Mouse (Mus musculus) gonadal fat pad, adult 2 months (tissue): ENCODE data around the gene Dlgap1. TPM values are rescaled to one million over a fixed set of nuclear protein-coding genes. Genes with fewer than 3 reads are reported as not detected.

ENCODE experiments used
- DNase-seq: peaks from one replicate; pipeline ENCODE4 v3.0.0-alpha.2; 2012; ENCODE audit warnings: low read depth
- polyA plus RNA-seq: library from polyadenylated mRNA; depleted of rRNA; stranded (reverse); fragments of >200 nt; gene quantifications from 2 replicates; pipeline ENCODE4 v1.2.3, GENCODE M21; 2012

Dlgap1 gene
- polyA plus RNA-seq, 1 experiment = 5.4 TPM

DNA sequence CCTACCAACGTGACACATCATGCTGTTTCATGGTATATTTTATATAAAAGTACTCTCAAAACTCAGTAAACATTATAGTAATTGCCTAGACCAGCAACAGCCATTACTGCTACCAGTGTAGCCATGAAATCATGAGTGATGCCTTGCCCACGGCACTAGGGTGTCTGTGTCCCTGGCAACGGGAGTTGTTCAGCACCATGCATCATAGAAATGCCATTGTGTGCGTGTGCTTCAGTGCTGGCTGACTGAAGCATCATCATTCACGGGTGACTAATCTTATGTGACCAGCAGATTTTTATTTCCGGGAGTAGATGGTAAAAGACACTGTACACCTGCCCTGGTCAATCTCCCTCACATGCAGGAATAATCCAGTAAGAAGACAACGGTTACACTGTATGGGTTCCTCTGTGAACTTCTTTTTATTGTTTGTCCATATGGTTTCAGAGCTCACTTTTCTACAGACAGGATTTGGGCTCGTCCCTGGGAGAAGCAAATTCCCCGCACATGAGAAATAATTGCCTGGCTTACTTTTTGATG lies 203.7 kb downstream of the Dlgap1 start:
- DNase-seq = no peak

DNA sequence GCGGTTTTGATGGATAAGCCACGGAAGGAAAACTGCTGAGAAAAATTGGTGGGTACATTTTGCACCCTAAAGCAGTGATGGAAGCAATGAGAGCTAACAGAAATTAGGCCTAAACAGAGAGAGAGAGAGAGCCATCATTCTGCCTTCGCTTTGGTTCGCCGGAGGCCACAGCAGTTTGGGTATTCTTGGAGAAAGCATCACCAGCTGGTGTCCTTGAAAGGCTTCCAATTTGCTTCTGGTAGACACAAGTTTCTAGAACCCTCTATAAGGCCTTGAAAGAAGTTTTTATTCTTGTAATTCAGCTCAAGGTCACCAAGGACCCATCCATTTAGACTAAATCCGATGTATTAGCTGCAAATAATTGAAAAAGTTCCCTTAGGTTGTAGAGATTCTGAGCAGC lies 205.0 kb downstream of the Dlgap1 start:
- DNase-seq = no peak

DNA sequence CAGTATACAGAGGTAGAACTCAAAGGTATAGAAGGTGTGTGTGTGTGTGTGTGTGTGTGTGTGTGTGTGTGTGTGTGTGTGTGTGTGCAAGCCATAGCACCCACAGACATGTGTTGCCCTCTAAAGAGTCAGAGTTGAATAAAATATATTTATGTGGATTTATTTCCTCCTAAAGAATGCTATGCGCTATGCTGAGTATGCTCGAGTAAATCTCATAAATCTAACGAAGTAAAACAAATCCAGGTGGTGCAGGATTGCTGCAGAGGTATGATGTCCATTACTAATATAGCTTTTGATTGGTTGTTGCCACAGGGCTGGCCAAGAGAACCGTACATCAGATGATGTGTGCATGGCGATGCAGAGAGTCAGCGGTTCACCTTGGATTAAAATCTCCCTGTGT lies 222.4 kb downstream of the Dlgap1 start:
- DNase-seq = no peak

DNA sequence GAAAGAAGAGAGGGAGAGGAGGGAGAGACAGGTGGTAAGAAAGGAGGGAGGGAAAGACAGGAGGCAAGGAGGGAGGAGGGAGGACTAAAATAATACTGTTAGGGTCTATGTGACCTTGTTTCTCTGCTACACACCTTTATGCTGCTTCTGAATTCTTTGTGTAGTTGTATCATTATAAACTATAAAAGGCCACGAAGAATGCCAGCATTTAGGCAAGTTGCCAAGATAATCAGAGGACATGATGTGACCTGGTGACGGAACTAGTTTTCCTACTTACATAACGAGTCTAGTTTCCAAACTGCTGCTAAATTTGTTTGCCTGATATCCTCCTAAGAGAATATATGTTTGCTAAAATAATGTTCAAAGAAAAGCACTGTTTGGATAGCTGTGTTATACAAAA lies 254.0 kb downstream of the Dlgap1 start:
- no peak for DNase-seq

DNA sequence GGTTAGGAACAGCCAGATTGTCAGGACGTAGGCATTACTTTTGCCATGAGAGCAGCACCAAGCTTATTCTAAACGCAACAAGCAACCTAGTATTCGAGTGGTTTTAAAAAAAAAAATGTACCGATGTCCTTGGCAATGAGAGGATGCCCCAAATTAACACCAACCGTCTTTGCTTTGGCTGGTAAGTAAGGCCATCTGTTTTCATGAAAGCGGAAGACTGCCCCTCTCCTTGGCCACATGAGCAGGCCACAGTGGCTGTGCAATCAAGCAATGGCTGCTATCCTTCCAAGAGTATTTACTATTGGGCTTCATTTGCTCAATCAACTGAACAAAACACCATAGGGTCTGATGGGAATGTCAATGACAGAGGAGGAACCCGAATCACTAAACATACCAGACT lies 278.5 kb downstream of the Dlgap1 start:
- no peak for DNase-seq

DNA sequence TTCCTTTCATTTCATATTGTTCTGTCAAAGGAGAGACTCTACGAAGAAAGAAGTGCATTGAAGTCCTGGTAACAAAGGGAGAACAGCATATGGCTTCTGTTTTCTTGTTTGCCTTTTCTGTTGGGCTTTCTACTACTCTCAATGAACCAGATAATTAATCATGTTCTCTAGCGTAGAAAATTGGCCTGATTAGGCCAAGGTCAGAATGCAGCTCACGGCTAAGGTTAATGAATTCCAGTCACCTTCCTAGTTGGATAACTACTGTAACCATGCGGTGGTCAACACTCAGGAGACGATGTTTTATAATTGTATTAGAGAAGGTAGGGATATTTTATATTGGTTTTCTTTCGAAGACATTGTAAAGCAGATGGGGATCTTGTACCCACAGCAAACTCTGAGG lies 279.4 kb downstream of the Dlgap1 start:
- no peak for DNase-seq

DNA sequence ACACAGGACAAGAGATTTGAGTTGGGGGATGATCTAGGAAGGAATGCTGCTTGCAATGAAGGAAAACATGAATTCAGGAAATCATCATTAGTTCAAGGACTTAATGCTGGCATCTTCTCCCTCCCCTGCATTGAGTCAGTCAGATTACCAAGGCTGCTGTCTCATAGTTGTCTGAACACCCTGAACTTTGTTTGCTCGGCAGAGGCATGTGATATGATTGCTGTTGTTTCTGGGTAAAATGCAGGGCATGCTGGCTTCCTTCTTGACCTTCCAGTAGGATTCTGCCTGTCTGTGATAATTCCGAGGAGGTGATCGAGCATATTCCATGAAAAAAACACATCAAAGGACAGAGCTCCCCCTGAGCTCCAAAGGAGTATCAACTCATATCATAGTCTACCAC lies 283.6 kb downstream of the Dlgap1 start:
- no peak for DNase-seq

DNA sequence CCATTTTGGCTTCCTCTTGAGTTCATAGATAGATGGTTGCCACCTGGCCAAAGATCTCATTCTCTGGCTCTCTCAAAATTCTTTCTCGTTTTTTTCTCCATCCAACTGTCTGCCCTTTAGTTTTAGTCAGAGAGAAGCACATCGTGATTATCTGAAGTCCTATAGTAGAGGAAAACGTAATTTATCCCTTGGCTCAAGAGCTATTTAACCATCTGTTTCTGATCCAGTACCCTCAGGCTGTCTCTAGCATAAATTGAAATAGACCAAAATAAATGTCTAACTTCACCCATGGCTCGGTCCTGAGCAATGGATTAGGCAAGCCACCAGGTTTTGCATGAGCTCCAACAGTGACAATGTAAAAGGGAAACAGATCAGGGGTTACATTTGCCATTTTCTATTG lies 287.5 kb downstream of the Dlgap1 start:
- no peak for DNase-seq

DNA sequence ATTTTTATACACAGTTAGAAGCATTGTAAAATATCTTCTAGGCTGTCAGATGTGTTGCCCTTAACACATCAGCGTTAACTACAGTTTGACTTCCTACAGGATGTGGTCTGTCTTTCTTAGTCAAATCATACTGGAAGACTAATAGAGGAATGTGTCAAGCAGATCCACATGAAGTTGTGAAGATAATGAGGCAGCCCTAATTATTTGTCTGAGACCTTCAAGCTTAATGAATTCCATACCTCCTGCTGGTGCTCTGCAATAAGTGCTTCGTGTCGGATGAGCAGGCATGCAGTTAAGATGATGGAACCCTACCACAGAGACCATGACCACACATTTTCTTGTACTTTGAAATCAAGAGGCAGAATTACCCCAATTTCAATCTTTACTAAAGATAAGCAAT lies 294.3 kb downstream of the Dlgap1 start:
- DNase-seq = no peak

DNA sequence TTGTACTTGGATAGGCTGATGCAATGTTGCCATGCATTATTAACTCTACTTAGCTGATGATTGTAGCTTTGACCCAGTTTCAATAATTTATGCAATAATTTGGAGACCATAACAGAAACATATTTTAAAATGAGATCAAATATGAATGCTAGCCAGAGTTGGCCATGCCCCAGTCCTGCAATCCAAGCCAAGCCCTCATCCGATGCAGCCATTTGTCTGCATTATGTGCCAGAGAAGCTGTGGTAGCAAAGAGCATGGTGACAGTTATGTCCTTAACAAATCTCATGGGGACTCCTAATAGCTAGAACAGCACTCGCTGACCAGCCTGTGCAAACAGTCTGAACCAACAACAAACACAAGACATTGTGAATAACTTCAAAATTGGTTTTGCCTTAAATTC lies 303.3 kb downstream of the Dlgap1 start:
- DNase-seq = no peak

DNA sequence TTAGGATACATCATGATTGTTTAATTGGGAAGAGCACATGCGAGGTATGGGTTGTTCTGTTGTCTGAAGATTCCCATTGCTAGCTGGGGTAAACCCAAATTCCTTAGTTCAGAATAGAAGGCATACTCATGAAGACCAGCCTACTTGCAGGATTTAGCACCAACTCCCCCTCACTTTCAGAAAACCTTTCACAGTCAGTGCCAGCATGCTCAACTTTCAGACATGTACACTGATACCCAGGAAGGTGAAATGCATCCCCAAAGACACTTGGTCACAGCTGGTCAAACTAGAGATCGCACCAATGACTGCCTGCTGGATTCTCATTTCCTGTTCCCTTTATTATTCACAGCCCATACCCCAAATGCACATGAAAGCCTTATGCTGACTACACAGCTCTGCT lies 318.8 kb downstream of the Dlgap1 start:
- no peak for DNase-seq

DNA sequence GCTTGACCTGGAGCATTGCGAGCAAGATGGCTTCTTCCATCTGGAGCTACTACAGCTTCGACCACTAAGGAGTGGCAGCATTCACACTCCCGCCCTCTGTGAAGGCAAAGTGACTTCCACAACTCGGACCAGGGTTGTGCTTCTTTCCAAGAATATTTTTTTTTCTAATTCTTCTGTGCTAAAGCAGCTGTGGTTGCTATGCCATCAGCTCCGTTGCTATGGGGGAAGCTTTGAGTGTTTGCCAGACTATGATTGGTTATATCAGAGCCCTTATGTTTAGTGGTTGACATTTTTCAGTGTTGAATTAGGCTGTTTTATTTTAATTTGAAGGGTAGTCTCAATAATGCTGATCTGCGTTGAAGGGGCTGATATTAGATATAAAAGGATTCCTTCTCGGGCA lies 325.2 kb downstream of the Dlgap1 start:
- DNase-seq = no peak

DNA sequence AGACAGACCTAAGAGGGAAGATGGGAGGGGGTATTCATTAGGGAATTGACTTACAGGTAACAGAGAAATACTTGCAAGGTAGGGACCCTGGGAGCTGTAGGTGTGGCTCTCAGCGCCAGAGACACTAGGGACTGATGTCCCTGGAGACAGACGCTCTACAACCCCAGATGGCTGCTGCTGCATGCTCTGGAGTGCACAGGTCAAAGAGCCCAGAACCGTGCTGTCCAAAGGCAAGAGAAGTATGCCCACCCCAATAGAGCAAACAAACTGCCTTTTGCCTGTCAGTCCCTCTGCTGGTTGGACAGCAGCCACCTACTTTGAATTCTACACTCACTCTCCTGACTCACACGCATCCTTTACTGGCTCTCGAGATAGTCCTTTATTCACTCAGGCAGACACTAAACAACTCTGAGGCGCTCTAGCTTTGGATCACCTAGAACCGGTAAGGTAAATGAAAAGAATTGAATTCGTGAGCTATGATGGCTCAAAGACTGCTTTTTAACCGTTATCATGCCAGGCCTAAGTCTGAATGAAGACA lies 333.1 kb downstream of the Dlgap1 start:
- no peak for DNase-seq

DNA sequence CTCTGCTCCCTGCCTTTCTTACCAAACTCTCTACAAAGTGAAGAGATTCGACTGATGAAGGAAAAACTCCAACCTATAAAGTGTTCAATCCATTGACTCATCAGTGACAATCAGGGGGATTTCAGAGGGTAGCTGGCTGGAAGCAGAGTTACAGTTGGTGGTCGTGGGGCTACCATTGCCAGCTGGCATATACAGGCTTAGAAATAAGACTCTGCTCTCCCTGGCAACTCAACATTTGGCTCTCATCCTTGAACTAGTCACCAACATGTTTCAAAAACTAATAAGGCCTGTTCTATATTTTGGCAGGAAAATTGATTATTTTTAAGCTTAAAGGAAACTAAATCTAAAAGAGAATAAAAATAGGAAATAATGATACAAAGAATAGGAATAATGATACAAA lies 333.8 kb downstream of the Dlgap1 start:
- no peak for DNase-seq

DNA sequence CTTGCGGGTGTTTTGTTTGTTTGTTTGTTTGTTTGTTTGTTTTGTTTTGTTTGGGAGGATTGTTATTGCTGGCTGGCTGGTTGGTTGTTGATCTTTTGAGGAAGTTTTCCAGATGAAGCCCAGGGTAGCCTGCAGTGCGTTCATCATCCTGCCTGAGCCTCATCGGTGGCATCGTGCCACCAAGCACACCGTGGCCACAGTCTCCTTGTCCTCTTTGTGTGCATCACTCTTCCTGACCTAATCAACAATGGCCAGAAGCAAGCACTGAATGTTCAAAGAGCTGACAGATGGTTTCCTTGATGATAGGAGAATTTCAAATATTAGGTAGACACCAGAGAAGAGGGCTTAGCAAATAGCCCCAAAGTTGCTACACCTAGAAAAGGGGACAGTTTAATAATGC lies 336.1 kb downstream of the Dlgap1 start:
- no peak for DNase-seq

DNA sequence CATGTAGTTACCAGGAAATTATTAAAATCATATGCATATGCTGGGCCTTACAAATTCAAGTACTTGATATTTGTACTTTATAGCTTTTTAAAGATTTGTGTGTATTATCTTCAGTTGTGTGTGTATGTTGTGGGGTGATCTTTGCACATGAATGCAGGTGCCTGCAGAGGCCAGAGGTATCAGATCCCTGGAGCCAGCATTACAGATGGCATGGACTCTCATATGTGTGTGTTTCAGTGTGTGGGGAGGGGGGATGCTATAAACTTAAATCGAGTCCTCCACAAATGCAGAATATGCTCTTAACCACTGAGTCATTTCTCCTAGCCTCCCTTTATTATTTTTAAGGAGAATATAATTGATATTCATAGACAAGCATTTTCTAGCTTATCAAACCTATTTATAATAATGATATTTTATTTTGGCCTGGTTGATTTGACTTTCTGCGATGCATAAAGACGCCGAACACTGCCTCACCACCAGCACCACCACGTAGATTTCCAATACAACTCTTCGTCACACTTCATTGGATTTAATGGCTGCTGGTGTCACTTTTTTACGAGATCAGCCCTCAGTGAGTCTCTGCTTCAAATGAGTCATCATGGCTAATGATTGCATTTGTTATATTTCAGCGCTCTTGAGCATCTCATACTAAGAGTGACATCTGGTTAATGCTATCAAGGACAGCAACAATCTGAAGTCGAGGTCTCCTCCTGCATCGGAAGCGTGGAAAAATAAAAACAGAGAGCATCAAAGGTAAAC lies 338.7 kb downstream of the Dlgap1 start:
- DNase-seq = no peak

DNA sequence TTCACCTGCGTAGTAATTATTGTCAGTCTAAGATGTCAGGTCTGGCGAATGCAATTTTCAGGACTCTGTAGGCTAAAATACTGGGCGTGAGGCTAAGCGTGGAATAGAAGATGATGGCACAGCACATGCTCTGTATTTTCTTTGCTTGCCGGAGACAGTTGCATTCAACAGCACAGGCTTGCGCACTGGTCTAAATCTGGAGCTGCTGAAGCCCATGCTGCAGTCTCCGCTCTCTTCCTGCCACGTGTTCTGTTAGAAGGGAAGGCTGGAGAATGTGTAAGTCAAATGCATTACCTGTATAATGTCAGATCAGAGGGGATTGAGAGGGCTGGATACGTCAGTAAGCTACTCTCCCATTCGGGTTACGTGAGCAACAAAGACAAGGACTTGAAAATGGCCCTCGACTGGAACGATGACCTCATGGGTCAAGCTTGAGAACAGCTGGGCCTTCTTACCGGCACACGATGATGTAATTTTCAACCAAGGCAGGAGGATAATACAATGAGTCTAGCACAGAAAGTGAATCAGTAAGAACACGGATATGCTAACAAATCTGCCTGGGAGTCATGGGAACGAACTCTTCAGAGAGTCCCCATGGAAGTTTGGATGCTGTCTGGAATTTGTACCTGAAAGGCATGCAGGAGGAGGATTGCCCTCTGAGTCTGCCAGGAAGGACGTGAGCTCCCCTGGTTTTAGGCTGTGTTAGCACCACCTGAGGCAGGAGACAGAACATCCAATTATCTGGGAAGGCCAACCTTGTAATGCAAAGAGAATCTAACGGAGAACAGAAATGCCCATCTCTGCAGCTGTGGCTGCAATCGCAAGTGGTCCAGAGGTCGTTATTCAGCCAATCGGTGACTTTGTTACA lies 339.7 kb downstream of the Dlgap1 start:
- no peak for DNase-seq

DNA sequence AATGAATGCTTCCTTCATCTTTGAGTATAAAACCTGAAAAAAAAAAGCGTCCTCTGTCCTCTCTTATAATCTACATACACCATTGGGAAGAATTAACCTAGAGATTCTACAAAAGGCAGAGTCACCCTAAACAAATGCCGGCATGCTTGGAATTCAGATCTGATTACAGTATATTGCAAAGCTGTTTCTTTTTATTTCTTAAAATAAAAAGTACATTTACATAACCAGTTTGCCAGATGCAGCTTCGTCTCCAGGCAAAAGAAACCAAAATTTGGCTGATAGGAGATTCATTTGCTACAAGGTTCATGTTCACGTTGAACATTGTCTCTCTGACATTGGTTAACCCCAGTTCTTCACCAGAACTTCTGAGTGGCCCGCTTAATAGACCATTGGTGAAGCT lies 347.5 kb downstream of the Dlgap1 start:
- no peak for DNase-seq

DNA sequence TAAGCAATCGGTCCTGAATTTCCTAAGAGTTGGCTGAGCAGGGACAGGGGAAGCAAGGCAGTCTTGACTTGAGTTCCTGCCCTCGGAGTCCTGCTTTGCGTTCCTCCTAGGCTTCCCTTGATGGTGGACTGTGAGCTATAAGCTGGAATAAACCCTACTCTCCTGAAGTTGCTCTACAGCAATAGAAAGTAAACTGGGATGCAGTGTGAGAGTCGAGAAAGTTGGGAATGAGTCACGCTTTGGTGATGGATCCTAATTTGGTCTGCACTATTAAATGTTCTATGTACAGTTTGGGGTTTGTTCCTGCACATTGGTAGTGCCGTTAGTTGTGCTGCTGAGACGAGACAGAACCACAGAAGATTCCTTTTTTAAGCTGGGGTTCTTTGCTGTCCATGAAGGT lies 348.9 kb downstream of the Dlgap1 start:
- no peak for DNase-seq

DNA sequence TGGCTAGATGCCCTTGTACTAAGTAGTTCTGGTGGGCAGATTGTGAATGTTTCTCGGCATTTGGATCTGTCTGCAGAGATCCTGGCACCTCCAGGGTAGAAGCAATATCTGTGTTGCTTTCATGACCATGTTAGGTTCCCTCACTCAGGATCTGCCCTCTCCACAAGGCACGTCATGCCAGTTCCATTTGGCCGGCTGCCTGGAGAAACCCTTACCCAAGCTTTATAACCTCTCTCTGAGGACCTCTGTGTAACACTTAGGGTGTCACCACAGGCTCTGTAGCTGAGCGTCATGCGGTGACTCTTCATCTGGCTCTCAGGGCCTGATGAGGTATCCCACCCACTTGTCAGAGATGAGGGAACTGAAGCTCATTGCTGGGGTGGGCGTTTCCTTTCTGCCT lies 353.1 kb downstream of the Dlgap1 start:
- DNase-seq = no peak

DNA sequence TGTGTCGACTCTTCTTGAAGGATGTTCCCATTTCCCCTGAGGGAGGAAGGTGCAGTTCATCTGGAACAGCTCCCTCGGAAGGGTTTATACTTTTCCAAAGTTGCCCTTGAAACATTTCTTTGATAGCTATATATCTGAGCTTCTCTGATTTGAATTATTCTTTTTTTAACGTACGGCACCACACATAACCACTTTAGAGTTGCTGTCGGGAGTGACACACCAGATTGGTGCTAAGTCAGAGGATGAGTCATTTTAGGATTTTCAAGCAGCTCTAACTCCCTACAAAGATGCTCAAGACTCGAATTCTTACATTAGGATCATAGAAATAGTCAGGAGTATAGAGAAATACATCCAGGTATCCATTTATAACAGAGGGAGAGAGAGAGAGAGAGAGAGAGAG lies 364.6 kb downstream of the Dlgap1 start:
- DNase-seq = no peak

DNA sequence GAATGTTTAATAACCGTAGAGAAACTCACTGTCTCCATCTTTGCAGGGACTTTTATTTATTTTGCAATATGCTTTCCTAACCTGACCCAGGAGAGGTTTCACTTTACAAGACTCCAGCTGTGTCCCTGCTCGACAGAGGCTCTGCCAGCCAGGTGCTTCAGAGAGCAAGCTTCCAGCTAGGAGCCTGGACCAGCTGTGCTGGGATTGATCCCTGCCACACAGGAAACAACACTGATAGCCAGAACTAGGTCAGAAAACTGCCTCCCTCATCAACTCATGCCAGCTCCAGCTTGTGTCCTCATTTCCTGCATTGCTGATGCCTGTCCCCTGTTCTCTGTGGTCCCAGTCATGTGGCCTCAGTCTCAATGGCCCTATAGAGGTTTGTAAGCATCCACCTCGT lies 365.3 kb downstream of the Dlgap1 start:
- no peak for DNase-seq

DNA sequence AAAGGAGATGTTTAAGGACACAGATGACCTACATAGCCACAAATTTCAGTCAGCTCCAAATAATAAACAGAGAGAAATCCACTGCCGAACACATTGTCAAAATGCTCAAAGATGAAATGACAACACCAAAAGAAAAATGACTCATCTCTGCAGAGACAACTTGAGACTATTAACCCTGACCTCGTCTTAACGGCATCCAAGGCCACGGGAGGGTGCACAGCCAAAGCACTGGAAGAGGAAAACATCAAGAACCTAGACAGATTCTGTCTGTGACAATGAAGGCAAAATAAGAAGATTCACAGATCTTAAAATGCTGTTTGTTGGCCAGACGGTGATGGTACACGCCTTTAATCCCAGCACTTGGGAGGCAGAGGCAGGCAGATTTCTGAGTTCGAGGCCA lies 370.9 kb downstream of the Dlgap1 start:
- DNase-seq = no peak
